Mouse (Mus musculus) E14TG2a.4 (cell line): ENCODE measurements around the gene Vmp1.

Experiments used
- CTCF ChIP-seq: conservative IDR thresholded peaks from 2 replicates; pipeline ENCODE4 v1.5.1; 2014; ENCODE audit warnings: low read length
- POU5F1 ChIP-seq: IDR thresholded peaks from 2 replicates; pipeline ENCODE4 v1.6.1; 2014; ENCODE audit warnings: low read length, borderline replicate concordance

GRCm38 (mm10) chr11:86692546-86692945 lies 8.9 kb upstream of the Vmp1 start:
- no peak for TF ChIP-seq CTCF
- no peak for TF ChIP-seq POU5F1
